ENCODE assay signal across 17 mouse cellular contexts in genomic region chr2:78998637-78999036, GRCm38 (mm10).
"Had no signal": no experiment of that assay in that cellular context is flagged by ENCODE, and none has a peak within 500 bp of the region (broad histone marks: within the 10 kb centered on the region; RNA-seq: fewer than 3 reads in every experiment).

No protein-coding gene starts in this region.

- DNase-seq: lung, adult 18-20 months; lung, embryonic 14.5 days; lung, postnatal 10 days; lung, postnatal 4 days; midbrain, embryonic 14.5 days; right cerebral cortex, postnatal 14 days; right cerebral cortex, postnatal 4 days; spleen, adult 18-20 months; thymus, adult 2 months; thymus, postnatal 25 days; thymus, postnatal 4 days had no signal

- H3K27me3 ChIP-seq: midbrain, embryonic 12.5 days; neural tube, embryonic 13.5 days; neural tube, embryonic 15.5 days; stomach, embryonic 15.5 days had no signal

- ATAC-seq: midbrain, embryonic 16.5 days had no signal

- H3K36me3 ChIP-seq: midbrain, embryonic 10.5 days; midbrain, embryonic 12.5 days; neural tube, embryonic 13.5 days; neural tube, embryonic 15.5 days; stomach, embryonic 15.5 days had no signal
